Mouse (Mus musculus) retina, embryonic 14.5 days (tissue): Measurements from ENCODE around the gene Rsph3a.
A peak's percentile ranks its signal among the peaks of the same experiment; 100 is the strongest.

Source experiments
- DNase-seq: peaks from one replicate; pipeline ENCODE4 v3.0.0-alpha.2; 2015; ENCODE audit warnings: low spot score

Gene Rsph3a

GRCm38 (mm10) chr17:7945117-7946052 is at the start of gene Rsph3a:
Gene Rsph3a (plus strand): TSS chr17:7945614.
- peak; percentile 95 for DNase-seq

- DNase-seq = no peak
Observed at GRCm38 (mm10) chr17:7896047-7896635, 49.3 kb upstream of the Rsph3a start.

DNA sequence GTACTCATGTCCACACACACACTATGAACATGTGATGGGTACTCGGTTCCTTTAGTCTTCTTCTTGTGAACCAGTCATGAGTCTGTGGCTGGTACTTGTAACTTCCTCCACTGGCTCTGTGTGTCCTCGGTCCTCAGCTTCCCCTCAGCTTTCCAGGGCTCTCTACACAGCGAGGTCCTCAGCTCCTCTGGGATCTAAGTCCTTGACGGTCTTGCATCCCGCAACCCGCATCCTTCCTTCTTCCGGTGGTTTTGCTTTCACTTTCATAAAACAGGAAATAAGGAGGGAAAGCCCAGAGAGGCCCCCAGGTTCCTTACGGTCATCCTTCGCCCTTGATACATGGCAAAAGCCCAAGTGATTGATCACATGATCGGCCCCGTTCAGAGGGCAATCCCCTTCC is 48.3 kb upstream of the Rsph3a start:
- no peak for DNase-seq

DNA sequence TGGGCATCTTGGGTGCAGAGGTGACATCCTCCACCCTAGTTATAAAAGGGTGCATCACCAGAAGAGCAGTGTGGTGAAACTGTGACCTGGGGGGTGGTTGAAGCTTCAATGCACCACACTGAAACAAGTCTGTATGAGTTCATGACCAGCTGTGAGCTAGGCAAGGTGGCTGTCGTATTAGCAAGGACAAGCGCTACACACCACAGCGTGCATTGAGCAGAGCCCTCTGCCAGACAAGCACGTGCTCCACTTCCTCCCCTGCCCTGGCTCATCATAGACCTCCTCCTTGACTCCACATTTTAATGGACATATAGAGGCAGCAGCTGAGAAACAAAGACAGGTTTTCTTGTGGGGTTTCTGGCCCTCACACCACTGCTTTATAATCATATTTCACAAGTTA is 47.7 kb upstream of the Rsph3a start:
- no peak for DNase-seq

DNA sequence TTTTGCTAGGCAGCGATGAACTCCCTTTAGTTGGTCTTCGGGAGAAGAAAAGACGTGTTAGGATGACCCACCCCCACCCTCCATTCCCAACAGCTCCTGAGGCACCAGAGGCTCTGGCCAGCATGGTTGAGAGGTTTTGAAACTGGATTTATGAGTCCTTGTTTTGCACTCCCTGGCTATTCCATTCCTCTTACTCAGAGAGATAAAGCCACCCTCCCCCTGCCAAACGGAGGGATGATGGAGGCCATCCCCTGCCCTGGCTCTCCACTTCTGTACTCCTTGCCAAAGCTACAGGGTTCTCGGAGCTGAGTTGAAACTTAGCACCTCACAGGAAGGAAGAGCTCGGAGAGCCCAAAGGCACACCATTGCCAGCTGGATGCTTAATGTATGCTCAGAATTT is 46.2 kb upstream of the Rsph3a start:
- no peak for DNase-seq

GRCm38 (mm10) chr17:7899961-7900360 is 45.5 kb upstream of the Rsph3a start:
- DNase-seq = no peak

DNA sequence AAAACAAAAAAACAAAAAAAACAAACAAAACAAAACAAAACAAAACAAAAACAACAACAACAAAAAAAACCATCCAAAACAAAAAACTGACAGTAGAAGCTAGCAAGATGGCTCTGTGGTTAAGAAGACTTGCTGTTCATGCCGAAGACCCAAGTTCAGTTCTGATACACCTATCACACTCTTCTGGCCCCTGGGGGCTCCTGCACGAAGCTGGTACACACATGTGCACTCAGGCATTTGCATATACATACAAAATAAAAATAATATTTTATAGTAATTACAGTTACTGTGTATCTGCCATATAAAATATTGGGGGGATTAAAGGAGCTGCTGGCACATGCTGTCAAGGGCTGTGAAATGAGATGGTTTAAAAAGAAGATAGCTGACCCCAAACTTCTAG is 43.9 kb upstream of the Rsph3a start:
- no peak for DNase-seq

GRCm38 (mm10) chr17:7902362-7902761 is 43.1 kb upstream of the Rsph3a start:
- no peak for DNase-seq

DNA sequence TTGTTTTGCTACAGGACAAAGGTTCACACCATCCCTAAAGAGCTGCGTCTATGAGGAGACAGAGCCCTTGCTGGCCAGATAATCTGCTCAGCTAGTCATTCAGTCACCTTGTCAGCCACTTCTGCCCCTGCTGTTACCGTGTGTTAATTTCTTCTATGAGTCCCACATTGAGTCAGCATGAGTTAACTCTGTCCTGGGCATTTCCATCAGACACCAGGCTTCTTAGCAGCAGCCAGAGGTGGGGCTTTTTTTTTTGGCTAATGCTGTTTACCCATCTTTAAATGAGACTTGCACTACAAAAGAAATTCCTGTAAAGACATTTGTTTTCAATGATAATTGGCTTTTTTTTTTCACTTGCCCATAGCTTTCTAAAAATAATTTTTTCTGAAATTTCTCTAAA is 40.4 kb upstream of the Rsph3a start:
- no peak for DNase-seq

DNA sequence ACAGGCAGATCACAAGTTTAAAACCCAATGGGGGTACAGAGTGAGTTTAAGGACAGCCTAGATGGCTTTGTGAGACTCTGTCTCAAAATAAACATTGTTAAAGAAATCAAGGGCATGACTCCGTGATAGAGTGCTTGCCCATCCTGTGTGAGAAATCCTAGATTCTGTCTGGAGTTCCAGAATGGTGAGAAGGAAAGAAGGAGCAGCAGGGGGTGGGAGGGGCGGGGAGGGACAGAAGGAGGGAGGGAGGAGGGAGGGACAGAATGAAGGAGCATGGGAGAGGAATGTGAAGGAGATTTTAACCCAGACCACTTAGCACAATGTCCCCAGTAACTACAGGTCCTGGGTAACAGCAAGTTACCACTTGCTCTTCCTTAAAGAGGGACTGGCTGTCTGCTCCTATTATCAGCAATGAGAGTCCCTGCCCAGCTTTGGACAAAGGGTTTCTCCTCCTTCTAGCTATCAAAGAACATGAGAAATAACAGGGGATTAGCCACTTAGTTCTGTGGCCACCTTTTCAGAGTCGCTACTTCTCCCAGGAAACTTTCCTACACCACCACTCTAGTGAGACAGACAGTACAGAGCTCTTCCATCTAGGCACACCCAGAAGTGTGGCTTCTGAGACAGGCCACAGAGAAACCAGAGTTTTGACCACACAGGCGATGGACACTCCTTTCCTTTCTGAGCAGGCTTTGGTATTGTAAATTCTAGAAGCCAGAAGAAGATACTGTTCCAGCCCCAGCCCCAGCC is 39.3 kb upstream of the Rsph3a start:
- DNase-seq = peak; percentile 21

GRCm38 (mm10) chr17:7914596-7915227 is 30.7 kb upstream of the Rsph3a start:
- DNase-seq = no peak

DNA sequence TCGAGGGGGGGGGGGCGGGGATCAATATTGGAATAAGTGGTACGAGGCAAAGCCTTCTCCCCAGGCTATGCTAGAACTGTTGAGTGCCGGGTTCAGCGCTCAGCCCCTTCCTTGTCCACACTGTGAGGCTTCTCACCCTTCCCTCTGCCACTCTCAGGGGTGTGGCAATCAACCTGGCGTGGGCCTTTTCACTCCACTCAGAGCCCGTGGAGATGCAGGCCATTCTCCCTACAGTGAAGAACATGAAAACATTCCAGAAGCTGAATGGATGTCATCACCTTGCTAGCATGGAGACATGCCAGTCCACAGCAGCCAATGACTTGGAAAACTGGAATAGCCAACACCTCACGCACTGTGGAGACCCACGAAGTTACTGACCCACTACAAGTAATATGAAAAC is 29.6 kb upstream of the Rsph3a start:
- DNase-seq = no peak

GRCm38 (mm10) chr17:7916782-7917574 is 28.4 kb upstream of the Rsph3a start:
- no peak for DNase-seq

GRCm38 (mm10) chr17:7918355-7918754 is 27.1 kb upstream of the Rsph3a start:
- DNase-seq = no peak

- DNase-seq = no peak
Observed at GRCm38 (mm10) chr17:7919209-7919608, 26.2 kb upstream of the Rsph3a start.

- DNase-seq = no peak
Observed at GRCm38 (mm10) chr17:7922564-7922963, 22.9 kb upstream of the Rsph3a start.

DNA sequence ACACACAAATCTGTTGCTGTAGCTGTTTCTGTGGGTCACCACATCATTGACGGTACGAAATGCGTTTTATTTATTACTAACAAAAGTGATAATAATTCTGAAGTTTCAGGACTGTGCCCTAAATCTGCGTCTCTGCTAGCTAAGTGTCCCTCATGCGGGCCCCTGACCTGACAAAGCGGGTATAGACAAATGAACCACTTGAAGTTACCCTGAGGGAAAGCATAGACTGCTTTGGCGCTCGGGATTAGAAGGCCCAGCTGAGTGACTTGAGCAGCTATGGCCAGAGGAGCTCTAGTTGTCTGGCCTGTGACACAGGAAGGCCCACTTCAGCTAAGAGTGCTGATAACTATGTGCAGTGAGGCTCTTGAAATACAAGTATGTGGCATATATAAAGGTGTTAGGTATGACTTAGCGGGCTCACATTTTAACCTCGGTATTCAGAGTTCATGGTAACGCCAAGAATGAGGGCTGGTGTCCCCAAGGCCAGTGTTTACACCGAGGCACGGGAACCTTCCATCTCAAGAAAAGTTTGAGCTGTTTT is 21.2 kb upstream of the Rsph3a start:
- no peak for DNase-seq

DNA sequence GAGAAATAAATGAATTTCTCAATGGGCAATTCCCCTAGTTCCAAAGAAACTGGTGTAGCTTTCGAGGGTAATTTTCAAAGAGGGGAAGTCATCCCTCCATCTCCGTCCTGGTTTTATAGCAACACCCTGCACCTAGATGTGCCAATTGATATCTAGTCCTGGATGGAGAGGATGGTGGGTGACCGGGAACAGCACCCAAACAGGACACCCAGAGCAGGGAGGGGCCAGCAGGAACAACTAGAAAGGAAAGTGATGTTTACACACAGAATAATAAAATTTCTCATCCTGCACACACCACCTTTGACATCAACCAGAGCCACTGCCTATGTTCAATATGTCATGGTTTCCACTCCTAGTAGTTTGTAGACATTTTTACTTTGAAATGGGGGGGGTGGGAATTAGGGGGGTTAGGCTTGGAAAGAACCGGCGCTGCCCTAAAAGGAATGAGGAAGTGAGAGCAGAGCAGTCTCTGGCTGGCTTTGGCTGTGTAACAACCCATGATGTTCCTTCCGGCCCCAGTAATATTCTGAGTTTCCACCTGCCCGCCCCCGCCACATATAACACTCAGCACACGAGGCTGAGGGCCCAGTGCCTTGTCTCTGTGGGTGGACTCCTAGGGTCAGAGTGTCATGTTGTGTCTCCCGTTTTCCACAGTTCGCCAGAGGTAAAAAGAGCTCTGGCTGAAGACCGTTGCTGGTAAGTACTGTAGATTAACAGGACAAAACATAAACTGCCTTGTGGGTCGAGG is 19.8 kb upstream of the Rsph3a start, which contains the start of gene Tagap:
Gene Tagap, plus strand, starts transcription at position 588 of the 748 bp plus-strand sequence.
- DNase-seq = no peak

DNA sequence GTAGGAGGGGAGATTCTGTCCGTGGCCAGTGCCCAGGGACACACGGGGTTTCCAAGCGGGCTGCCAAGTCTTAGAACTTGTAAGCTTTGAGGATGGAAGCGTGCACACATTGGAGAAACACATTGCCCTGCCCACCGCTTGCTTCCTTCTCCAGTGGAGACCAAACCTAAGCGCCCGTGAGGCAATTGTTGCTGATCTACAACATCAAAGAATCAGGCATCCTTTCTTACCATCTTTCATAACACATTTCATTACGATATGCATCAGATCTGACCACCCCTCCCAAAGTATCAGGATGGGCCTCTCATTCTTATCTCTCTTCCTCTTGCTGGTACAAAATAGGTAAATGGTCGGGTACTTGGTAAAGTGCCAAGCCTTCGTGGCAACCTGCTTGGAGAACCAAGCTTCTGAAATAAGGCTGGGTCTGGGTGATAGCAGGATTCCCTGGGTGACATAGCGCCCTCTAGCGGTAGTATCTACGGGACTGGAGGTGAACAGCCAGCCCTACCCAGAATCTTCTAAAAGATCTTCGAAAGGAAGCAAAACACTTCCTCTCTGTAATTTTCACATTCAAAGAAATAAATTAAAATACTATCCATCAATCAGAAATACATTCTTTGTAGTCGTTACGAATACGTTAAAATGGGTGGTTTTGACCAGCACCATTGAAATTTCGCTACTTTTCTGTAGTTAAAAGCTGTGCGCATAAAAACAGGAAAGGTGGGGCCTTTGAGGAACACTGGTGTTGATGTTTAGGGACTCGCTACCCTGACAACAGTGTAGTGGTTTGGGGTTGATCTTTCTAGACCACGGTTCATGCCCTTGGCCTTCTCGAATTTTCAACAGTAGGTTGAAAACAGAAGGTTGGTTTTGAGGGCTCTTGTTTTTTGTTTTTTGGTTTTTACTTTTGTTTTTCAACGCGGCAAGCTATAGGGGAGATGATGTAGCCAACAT is 17.6 kb upstream of the Rsph3a start:
- DNase-seq = peak; percentile 73
